Mouse (Mus musculus) limb, embryonic 13.5 days (tissue): ENCODE measurements around the gene Klhl40. TPM values are rescaled to one million over a fixed set of nuclear protein-coding genes. Genes with fewer than 3 reads are reported as not detected.
A peak's percentile ranks its signal among the peaks of the same experiment; 100 is the strongest.

Source experiments
- ATAC-seq: fragments of 200-750 bp; cut with Nextera tagmentation; 2 replicates; pipeline ENCODE4 v1.8.0; 2017; ENCODE audit warnings: low read depth, moderate number of reproducible peaks, moderate TSS enrichment; ENCODE audit not compliant: low FRiP score
- H3K27ac ChIP-seq: fragments of 300-500 bp; sonication (generic); 2 replicates; pipeline ENCODE4 v1.5.1; 2015; ENCODE audit warnings: inconsistent platforms, mild to moderate bottlenecking, moderate library complexity
- H3K27me3 ChIP-seq: fragments of 300-500 bp; sonication (generic); 2 replicates; pipeline ENCODE4 v1.6.1; 2015; ENCODE audit warnings: mild to moderate bottlenecking, inconsistent platforms
- H3K36me3 ChIP-seq: fragments of 300-500 bp; sonication (generic); 2 replicates; pipeline ENCODE4 v1.6.1; 2015; ENCODE audit warnings: inconsistent platforms, mild to moderate bottlenecking, moderate library complexity
- H3K4me1 ChIP-seq: fragments of 300-500 bp; sonication (generic); 2 replicates; pipeline ENCODE4 v1.6.1; 2015; ENCODE audit warnings: inconsistent platforms
- H3K4me2 ChIP-seq: fragments of 300-500 bp; sonication (generic); replicated peaks from 2 replicates; pipeline ENCODE4 v1.6.1; 2015; ENCODE audit warnings: inconsistent platforms, mild to moderate bottlenecking, moderate library complexity
- H3K4me3 ChIP-seq: fragments of 300-500 bp; sonication (generic); 2 replicates; pipeline ENCODE4 v1.5.1; 2015; ENCODE audit warnings: moderate library complexity, mild to moderate bottlenecking, inconsistent platforms
- H3K9ac ChIP-seq: fragments of 300-500 bp; sonication (generic); 2 replicates; pipeline ENCODE4 v1.6.1; 2015; ENCODE audit warnings: mild to moderate bottlenecking, inconsistent platforms
- H3K9me3 ChIP-seq: fragments of 300-500 bp; sonication (generic); 2 replicates; pipeline ENCODE4 v1.6.1; 2016; ENCODE audit warnings: inconsistent platforms
- WGBS: fragments of 180-500 bp; shearing (Covaris S2); methylation state at CpG from one replicate; pipeline ENCODE4 v1.1.7; 2015; 5-methylcytosine and 5-hydroxymethylcytosine counted together
- polyA plus RNA-seq: library from polyadenylated mRNA; unstranded; fragments of >200 nt; fragmentation: Nextera tagmentation; extraction: Ambion mirVana; gene quantifications from 2 replicates; pipeline ENCODE4 v1.2.1, GENCODE M21; 2015

The Klhl40 gene
- polyA plus RNA-seq, 1 experiment from 2014 or later: 12.5 TPM

DNA sequence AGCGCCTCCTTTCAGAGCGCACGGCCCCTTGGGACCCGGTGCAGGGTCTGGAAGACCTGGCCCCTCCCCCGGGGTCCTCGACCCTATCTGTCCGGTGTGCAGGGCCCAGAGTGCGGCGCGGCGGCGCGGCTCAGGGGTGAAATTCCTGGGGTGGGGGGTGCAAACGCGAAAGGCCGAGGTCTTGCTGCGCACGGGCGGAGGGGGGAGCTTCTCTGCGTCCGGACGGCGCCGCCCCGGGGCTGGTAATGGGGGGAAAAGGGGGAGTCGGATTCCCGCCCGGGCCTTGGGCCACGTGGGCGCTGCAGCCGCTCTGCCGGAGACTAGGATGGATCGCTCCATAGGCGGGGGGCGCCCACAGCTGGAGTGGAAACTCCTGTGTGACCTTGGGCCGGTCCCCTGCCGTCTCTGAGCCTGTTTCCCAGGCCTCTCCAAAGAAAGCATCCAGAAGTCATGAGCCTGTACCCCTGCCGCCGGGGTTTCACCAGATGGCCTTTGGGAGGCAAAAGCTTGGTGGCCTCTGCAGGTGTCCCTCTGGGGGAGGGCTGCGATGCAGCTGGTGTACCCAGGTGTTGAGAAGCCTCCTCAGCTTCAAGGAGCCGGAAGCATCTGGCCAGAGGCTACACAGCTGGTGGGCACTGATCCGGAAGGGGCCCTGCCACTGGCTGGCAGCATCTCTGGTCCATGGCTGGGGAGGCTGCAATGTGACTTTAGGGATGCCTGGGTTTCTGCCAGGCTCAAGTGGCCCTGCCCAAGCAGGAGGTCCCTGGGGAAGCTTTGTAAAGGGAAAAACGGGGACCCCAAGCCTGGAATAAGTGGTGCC is 16.9 kb upstream of the Klhl40 start:
- Histone ChIP-seq H3K4me2 (peak overlapping the region; percentile 77), H3K36me3 (peaks cover 51% of the 10 kb centered on the region), H3K4me1 (peaks cover 42% of the 10 kb centered on the region), H3K27ac (peak overlapping the region; percentile 96), H3K9me3 (no peaks in the 10 kb centered on the region), H3K4me3 (peak overlapping the region; percentile 83), H3K27me3 (no peaks in the 10 kb centered on the region), H3K9ac (peak overlapping the region; percentile 95)
- peak; percentile 69 for ATAC-seq
- under 1% methylated on average over 36 of the region's 43 CpGs for WGBS

- no peaks in the 10 kb centered on the region for H3K9me3 ChIP-seq
- H3K27me3 ChIP-seq: no peaks in the 10 kb centered on the region
- peaks cover 51% of the 10 kb centered on the region for H3K36me3 ChIP-seq
- peaks cover 42% of the 10 kb centered on the region for H3K4me1 ChIP-seq
- no peak for ATAC-seq
- H3K4me3 ChIP-seq: peak overlapping the region; percentile 83
- H3K4me2 ChIP-seq: peak overlapping the region; percentile 77
- H3K9ac ChIP-seq: peak overlapping the region; percentile 95
- peak overlapping the region; percentile 96; the same call in 1 of the 2 replicates for H3K27ac ChIP-seq
- 63% methylated on average over 10 of the region's 10 CpGs for WGBS
These were observed 16.2 kb upstream of the Klhl40 start for GRCm38 (mm10) chr9:121761091-121761665.

DNA sequence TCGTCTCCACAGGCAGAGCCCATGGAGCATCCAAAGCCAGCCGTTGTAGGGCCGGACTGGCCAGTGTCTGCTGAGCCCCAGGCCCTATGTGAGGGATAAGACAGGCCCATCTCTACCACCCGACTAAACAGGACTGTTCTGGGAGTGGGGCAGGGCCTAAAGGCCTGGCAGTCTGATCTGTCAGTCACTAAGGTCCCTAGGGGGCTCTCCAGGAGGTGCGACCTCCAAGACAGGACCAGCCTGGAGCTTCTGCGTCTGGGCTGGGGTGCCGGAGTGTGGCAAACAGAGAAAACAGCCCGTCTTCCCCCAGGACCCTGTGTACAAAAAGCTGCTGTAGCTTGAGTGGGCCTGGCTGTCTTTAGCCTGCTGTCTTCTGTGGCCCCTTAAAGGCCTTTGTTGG is 15.6 kb upstream of the Klhl40 start:
- WGBS: 67% methylated on average over 8 of the region's 8 CpGs

GRCm38 (mm10) chr9:121762248-121762647 is 15.2 kb upstream of the Klhl40 start:
- H3K27me3 ChIP-seq: no peaks in the 10 kb centered on the region
- no peak overlapping the region for H3K27ac ChIP-seq
- peak overlapping the region; percentile 35; the same call in 1 of the 2 replicates for H3K9ac ChIP-seq
- WGBS: 87% methylated on average over 10 of the region's 10 CpGs
- H3K4me2 ChIP-seq: no peak overlapping the region
- peaks cover 55% of the 10 kb centered on the region for H3K36me3 ChIP-seq
- no peak for ATAC-seq
- H3K9me3 ChIP-seq: no peaks in the 10 kb centered on the region
- H3K4me1 ChIP-seq: peaks cover 35% of the 10 kb centered on the region
- no peak overlapping the region for H3K4me3 ChIP-seq

More for the DNA sequence above, 15.6 kb upstream of the Klhl40 start:
- peak overlapping the region; percentile 35; the same call in 1 of the 2 replicates for H3K9ac ChIP-seq
- H3K4me1 ChIP-seq: peaks cover 40% of the 10 kb centered on the region
- H3K4me2 ChIP-seq: peak overlapping the region; percentile 77
- no peak for ATAC-seq
- no peak overlapping the region for H3K4me3 ChIP-seq
- no peak overlapping the region; the same call in 1 of the 2 replicates for H3K27ac ChIP-seq
- H3K36me3 ChIP-seq: peaks cover 54% of the 10 kb centered on the region
- no peaks in the 10 kb centered on the region for H3K27me3 ChIP-seq
- no peaks in the 10 kb centered on the region for H3K9me3 ChIP-seq

- 91% methylated on average over 25 of the region's 25 CpGs for WGBS
- Histone ChIP-seq H3K9me3 (no peaks in the 10 kb centered on the region), H3K4me1 (peaks cover 30% of the 10 kb centered on the region), H3K27ac (no peak overlapping the region), H3K9ac (no peak overlapping the region), H3K4me3 (no peak overlapping the region), H3K27me3 (no peaks in the 10 kb centered on the region), H3K36me3 (peaks cover 61% of the 10 kb centered on the region), H3K4me2 (no peak overlapping the region)
- no peak for ATAC-seq
These were observed 14.6 kb upstream of the Klhl40 start for GRCm38 (mm10) chr9:121762761-121763160.

DNA sequence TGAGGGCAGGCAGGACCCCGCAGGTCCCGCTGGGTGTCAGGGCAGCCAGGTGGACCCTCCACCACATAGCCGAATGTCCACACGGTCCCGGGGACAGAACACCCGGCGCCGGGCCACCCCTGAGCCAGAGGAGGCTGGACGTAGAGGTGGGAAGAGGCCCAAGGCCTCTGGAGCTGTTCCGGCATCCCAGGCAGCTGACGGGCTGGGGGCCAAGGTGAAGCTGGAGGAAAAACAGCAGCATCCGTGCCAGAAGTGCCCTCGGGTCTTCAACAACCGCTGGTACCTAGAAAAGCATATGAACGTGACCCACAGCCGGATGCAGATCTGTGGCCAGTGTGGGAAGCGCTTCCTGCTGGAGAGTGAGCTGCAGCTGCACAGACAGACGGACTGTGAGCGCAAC is 13.7 kb upstream of the Klhl40 start:
- Histone ChIP-seq H3K36me3 (peaks cover 70% of the 10 kb centered on the region), H3K27ac (no peak overlapping the region), H3K4me1 (peaks cover 21% of the 10 kb centered on the region), H3K4me3 (no peak overlapping the region), H3K27me3 (no peaks in the 10 kb centered on the region), H3K9ac (peak overlapping the region; percentile 19; the same call in 1 of the 2 replicates), H3K4me2 (no peak overlapping the region), H3K9me3 (no peaks in the 10 kb centered on the region)
- 92% methylated on average over 19 of the region's 19 CpGs for WGBS
- ATAC-seq: no peak

DNA sequence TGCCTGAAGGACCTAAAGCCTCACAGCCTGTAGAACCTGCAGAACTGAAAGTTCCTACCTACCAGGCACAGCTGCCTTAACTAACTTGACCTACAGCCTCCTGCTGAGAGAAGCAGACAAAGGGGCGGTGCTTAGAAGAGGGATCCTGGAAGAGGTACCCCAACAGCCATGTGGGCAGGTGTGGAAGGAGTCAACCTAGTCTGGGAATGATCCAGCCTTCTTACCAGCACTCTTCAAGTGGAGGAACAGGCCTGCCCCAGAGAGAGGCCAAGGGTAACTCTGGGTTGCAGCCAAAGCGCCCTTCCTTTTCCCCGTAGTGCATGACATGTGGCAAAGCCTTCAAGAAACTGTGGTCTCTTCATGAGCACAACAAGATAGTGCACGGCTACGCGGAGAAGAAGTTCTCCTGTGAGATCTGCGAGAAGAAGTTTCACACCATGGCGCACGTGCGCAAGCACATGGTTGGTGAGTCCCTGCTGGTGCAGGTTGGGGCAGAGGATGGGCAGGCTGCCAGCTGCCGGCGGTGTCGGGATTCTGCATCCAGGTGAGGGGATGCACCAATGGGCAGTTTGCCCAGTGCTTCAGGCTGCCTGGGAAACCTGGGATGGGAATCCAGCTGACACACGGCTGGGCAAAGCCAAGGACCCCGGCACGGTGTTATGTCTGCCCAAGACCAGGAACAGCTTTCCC is 12.1 kb upstream of the Klhl40 start:
- H3K4me1 ChIP-seq: peaks cover 17% of the 10 kb centered on the region
- peaks cover 75% of the 10 kb centered on the region for H3K36me3 ChIP-seq

GRCm38 (mm10) chr9:121772412-121772811 is 5.0 kb upstream of the Klhl40 start:
- no peak overlapping the region for H3K4me3 ChIP-seq
- H3K9me3 ChIP-seq: no peaks in the 10 kb centered on the region
- peaks cover 22% of the 10 kb centered on the region for H3K27me3 ChIP-seq
- peaks cover 18% of the 10 kb centered on the region for H3K36me3 ChIP-seq
- no peak overlapping the region for H3K4me2 ChIP-seq
- 69% methylated on average over 5 of the region's 5 CpGs for WGBS
- 0 out of 2 replicates have a peak, but pooled peaks cover 5% of the 10 kb centered on the region for H3K4me1 ChIP-seq
- ATAC-seq: no peak
- no peak overlapping the region for H3K9ac ChIP-seq
- H3K27ac ChIP-seq: no peak overlapping the region

More for the DNA sequence above, 12.1 kb upstream of the Klhl40 start:
- no peak overlapping the region for H3K4me2 ChIP-seq
- no peak overlapping the region for H3K4me3 ChIP-seq
- WGBS: 89% methylated on average over 16 of the region's 16 CpGs
- H3K27me3 ChIP-seq: no peaks in the 10 kb centered on the region
- H3K9ac ChIP-seq: no peak overlapping the region
- H3K27ac ChIP-seq: no peak overlapping the region
- ATAC-seq: no peak
- no peaks in the 10 kb centered on the region for H3K9me3 ChIP-seq

- Histone ChIP-seq H3K9me3 (no peaks in the 10 kb centered on the region), H3K27me3 (peaks cover 56% of the 10 kb centered on the region), H3K9ac (no peak overlapping the region), H3K4me2 (no peak overlapping the region), H3K4me3 (no peak overlapping the region), H3K27ac (no peak overlapping the region), H3K36me3 (no peaks in the 10 kb centered on the region), H3K4me1 (peaks cover 17% of the 10 kb centered on the region)
- no peak for ATAC-seq
- WGBS: 79% methylated on average over 10 of the region's 10 CpGs
These were observed 1.5 kb upstream of the Klhl40 start for GRCm38 (mm10) chr9:121775951-121776350.

DNA sequence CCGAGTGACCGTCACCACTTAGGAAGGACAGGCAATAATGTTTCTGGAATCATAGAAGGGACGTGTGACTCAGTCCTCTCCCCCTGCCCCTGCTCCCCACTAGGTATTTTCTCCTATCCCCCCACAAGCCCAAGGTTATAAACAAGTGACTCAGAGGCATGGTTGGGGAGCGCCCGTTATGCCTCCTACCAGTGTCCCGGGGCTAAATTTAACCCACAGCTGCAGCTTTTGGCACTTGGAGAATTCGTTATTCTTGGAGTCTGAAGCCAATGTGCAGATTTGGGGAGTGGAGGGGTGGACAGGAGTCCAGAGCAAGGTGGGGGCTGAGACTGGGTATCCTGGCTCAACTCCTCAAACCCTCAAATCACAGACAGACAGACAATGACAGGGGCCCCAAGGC is 896 bp upstream of the Klhl40 start:
- H3K27me3 ChIP-seq: peaks cover 58% of the 10 kb centered on the region
- no peak overlapping the region for H3K9ac ChIP-seq
- no peak overlapping the region for H3K4me3 ChIP-seq
- 70% methylated on average over 7 of the region's 7 CpGs for WGBS
- H3K36me3 ChIP-seq: no peaks in the 10 kb centered on the region
- H3K27ac ChIP-seq: no peak overlapping the region
- ATAC-seq: no peak
- H3K9me3 ChIP-seq: no peaks in the 10 kb centered on the region
- no peak overlapping the region for H3K4me2 ChIP-seq
- H3K4me1 ChIP-seq: peaks cover 17% of the 10 kb centered on the region

DNA sequence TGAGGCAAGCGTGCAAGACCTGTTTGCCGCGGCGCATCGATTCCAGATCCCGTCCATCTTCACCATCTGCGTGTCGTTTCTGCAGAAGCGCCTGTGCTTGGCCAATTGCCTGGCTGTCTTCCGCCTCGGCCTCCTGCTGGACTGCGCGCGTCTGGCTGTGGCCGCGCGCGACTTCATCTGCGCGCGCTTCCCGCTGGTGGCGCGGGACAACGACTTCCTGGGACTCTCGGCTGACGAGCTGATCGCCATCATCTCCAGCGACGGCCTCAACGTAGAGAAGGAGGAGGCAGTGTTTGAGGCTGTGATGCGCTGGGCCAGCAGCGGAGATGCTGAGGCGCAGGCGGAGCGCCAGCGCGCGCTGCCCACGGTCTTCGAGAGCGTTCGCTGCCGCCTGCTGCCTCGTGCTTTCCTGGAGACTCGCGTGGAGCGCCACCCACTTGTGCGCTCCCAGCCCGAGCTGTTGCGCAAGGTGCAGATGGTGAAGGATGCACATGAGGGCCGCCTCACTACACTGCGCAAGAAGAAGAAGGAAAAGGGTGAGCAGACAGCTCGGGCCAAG is 738 bp downstream of the Klhl40 start:
- ATAC-seq: no peak; the same call in 1 of the 2 replicates
- peak overlapping the region; percentile 66 for H3K4me2 ChIP-seq
- H3K27ac ChIP-seq: no peak overlapping the region
- WGBS: 12% methylated on average over 54 of the region's 54 CpGs
- H3K9ac ChIP-seq: peak overlapping the region; percentile 51
- peaks cover 17% of the 10 kb centered on the region for H3K4me1 ChIP-seq
- peaks cover 58% of the 10 kb centered on the region for H3K27me3 ChIP-seq
- no peaks in the 10 kb centered on the region for H3K36me3 ChIP-seq
- no peaks in the 10 kb centered on the region for H3K9me3 ChIP-seq
- peak overlapping the region; percentile 42 for H3K4me3 ChIP-seq

GRCm38 (mm10) chr9:121784801-121785200 is 7.4 kb downstream of the Klhl40 start:
- Histone ChIP-seq H3K27me3 (peaks cover 15% of the 10 kb centered on the region), H3K4me3 (no peak overlapping the region), H3K9ac (no peak overlapping the region), H3K27ac (no peak overlapping the region), H3K4me1 (no peaks in the 10 kb centered on the region), H3K4me2 (no peak overlapping the region), H3K36me3 (no peaks in the 10 kb centered on the region), H3K9me3 (no peaks in the 10 kb centered on the region)
- WGBS: 88% methylated on average over 12 of the region's 12 CpGs
- no peak for ATAC-seq
